Comparison of ENCODE assay signal across 8 mouse cellular contexts in the genomic region with DNA sequence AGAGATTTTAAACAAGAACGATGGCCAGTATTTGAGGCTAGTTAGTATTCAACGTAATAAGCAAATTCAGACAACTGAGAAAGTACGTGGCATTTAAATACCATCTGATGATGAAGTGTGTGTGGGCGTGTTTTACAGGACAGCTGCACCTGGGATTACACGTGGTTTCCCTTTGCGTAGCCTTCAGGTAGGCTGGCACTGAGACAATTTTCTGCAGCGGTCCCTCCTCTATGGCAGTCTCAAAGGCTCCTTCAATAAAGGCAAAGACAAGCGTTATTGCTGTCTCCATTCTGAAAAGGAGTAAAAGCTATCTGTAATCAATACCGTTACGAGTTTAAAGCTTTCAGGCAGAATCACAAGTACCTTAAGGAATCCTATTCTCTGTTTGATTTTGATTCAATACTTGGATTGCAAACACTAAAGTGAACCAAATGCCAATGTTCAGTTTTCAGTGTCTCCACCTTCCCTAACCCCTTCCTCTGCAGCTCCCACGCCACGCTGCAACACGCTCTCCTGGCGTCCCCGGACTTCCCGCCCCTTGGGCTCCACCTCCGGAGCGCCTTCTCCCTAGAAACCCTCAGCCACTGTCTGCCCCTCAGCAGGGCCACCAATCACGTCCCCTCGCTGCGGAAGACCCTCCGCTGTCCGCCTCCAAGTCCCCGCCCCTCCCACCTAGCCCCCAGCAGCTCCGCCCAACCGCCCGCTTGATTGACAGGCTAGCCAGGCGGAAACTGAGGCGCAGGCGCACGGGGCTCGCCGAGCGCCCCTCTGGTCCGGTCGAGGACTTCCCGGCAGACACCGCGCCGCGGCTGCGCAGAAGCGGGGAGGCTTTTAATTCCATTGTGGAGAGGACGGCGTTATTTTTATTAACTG. TPM values are rescaled to one million over a fixed set of nuclear protein-coding genes. Genes with fewer than 3 reads are reported as not detected.
A peak's percentile ranks its signal among the peaks of the same experiment; 100 is the strongest.
DNase-seq lines count a peak whose midpoint lies in the region; ATAC-seq lines count a peak whose summit lies in the region.

A gene (plus strand): TSS at position 756 of the 873 bp plus-strand sequence.

- peak; percentile 91 for DNase-seq in adipocyte (ENCODE audit: low spot score)
- DNase-seq in embryo, embryonic 10 days (ENCODE audit: low spot score) = peak; percentile 97
- peak; percentile 95 for DNase-seq in gastrocnemius, postnatal 10 days
- peak; percentile 96 for DNase-seq in induced T-regulatory cell, adult 2 months (ENCODE audit: low read depth)
- peak; percentile 87 to 94 for DNase-seq in left cerebral cortex, adult 9 months (ENCODE audit: low spot score in 2 of 2)
- DNase-seq in right cerebral cortex, postnatal 14 days = peak; percentile 95
- peak; percentile 88 to 94 for DNase-seq in urinary bladder, postnatal 36 days (ENCODE audit: low spot score in 2 of 2)

- ATAC-seq in megakaryocyte progenitor cell, adult 5-6 weeks (replicated peaks; ENCODE audit: poor library complexity) = peak; percentile 89

RNA-seq across cellular contexts. Expression of the gene that starts here (rescaled TPM):
- 10 to 100 TPM in 1 of 2 experiments, 1 to 10 TPM in 1; 8.7 to 10.3 TPM for total RNA-seq in gastrocnemius, postnatal 10 days (2021)
- 23.7 and 25.4 TPM in 2 replicates for total RNA-seq in megakaryocyte progenitor cell, adult 5-6 weeks (2015)
- 18.9 and 20.5 TPM in 2 replicates for total RNA-seq in megakaryocyte progenitor cell, adult 5-6 weeks (2017)

Comparison
In these comparisons a context has a peak if more than half of its experiments do, and no peak if none do; other contexts are left out.
1. Peak in every context shown above with its lines: DNase-seq and ATAC-seq.